Mouse (Mus musculus) Patski (cell line): ENCODE data around the gene Gm45837. TPM values are rescaled to one million over a fixed set of nuclear protein-coding genes. Genes with fewer than 3 reads are reported as not detected.

Experiments used
- ATAC-seq: fragments of 100-300 bp; one replicate; pipeline ENCODE4 v1.8.0; 2021
- CTCF ChIA-PET: fragments of 350-600 bp; sonication (Branson Sonifier 250); formaldehyde crosslinking; loops from one replicate; lab custom pipeline; 2022; ENCODE audit warnings: inconsistent platforms; lab: Charles Lee
- POLR2A ChIA-PET: fragments of 350-600 bp; sonication (Branson Sonifier 250); formaldehyde crosslinking; loops from one replicate; lab custom pipeline; 2022; ENCODE audit warnings: antibody characterized with exemption, inconsistent platforms; lab: Charles Lee
- DNase-seq: peaks from one replicate; pipeline ENCODE4 v3.0.0-alpha.2; 2011; ENCODE audit warnings: low read depth, low spot score
- H3K27me3 ChIP-seq: fragments of 371-371 bp; one replicate; pipeline ENCODE4 v1.5.1; 2021
- CTCF ChIP-seq: fragments of 100-300 bp; IDR thresholded peaks from one replicate; pipeline ENCODE4 v1.5.1; 2021
- in situ Hi-C: fragments of 300-500 bp; cut with MboI; formaldehyde crosslinking; loops from 3 replicates; pipeline ENCODE4 v1.11.1; 2018; ENCODE audit warnings: low pct_unique_long_range_greater_than_20kb, mixed read lengths
- polyA plus RNA-seq: library from polyadenylated mRNA; unstranded; gene quantifications from one replicate; pipeline ENCODE4 v1.2.3, GENCODE M21; 2021

Gm45837 gene
- polyA plus RNA-seq, 1 experiment from 2014 or later, result 0.78 TPM

GRCm38 (mm10) chr7:101376701-101377340 is 33.9 kb upstream of the Gm45837 start:
- DNase-seq, result no peak
- in situ Hi-C loops, result loop anchor here (5.0 kb wide), 1 partner anchor 320 kb away; no protein-coding TSS in a partner anchor
- H3K27me3 ChIP-seq, result no peaks in the 10 kb centered on the region
- no peak for TF ChIP-seq CTCF
- no peak for ATAC-seq
- POLR2A ChIA-PET, result no interaction called here
- CTCF ChIA-PET, result interaction anchor here (1.1 to 3.2 kb wide), 2 partner anchors 36 to 66 kb away, joined by 3 to 17 read pairs; no protein-coding TSS in a partner anchor

- CTCF ChIA-PET, result interaction anchor here (1.1 to 3.2 kb wide), 2 partner anchors 35 to 67 kb away, joined by 3 to 17 read pairs; no protein-coding TSS in a partner anchor
- peak; percentile 22 for ATAC-seq
- no peak for TF ChIP-seq CTCF
- POLR2A ChIA-PET, result interaction anchor here (1.1 kb wide), 1 partner anchor 43 kb away, joined by 3 read pairs; no protein-coding TSS in a partner anchor
- in situ Hi-C loops, result loop anchor here (5.0 kb wide), 1 partner anchor 321 kb away; no protein-coding TSS in a partner anchor
- DNase-seq, result no peak
- no peaks in the 10 kb centered on the region for H3K27me3 ChIP-seq
Observed at GRCm38 (mm10) chr7:101377741-101378262, 32.9 kb upstream of the Gm45837 start.

- DNase-seq (no peak), ATAC-seq (no peak)
- ChIA-PET POLR2A (interaction anchor here (1.1 kb wide), 1 partner anchor 44 kb away, joined by 3 read pairs; no protein-coding TSS in a partner anchor), CTCF (interaction anchor here (1.1 to 3.2 kb wide), 2 partner anchors 34 to 67 kb away, joined by 3 to 17 read pairs; no protein-coding TSS in a partner anchor)
- in situ Hi-C loops, result loop anchor here (5.0 kb wide), 1 partner anchor 321 kb away; no protein-coding TSS in a partner anchor
- no peak for TF ChIP-seq CTCF
- no peaks in the 10 kb centered on the region for H3K27me3 ChIP-seq
Observed at GRCm38 (mm10) chr7:101378285-101378684, 32.4 kb upstream of the Gm45837 start.

DNA sequence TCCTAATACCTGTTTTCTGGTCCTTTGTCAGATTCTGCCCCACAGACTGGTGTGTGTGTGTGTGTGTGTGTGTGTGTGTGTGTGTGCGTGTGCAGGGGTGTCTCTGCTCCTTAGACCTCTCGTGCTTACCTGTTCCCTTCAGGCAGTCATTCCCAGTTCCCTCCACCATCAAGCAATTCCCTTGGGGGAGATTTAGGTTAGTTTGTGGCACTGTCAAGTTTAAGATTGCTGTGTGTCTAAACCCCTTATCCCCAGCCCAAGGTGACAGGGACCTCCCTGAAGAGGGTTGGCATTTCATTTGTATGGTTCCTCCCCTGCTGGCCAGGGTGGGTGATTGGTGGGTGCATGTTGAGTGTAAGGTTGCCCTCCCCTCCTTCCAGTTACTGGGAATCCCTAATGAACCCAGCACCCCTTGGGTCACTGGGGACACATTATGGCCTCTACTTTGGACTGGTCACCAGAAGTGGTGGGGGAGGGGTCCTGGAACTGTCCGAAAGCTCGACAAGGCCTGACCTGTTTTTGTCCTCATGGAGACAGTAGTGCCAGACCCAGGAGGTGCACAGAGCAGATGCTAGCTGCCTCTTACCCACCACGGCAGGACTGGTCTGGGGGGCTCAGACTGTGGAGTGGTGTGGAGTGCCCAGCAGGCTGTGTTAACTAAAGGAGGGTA is 31.8 kb upstream of the Gm45837 start:
- in situ Hi-C loops, result loop anchor here (5.0 kb wide), 1 partner anchor 322 kb away; no protein-coding TSS in a partner anchor
- TF ChIP-seq CTCF, result no peak
- ChIA-PET CTCF (interaction anchor here (1.4 kb wide), 1 partner anchor 68 kb away, joined by 4 read pairs; no protein-coding TSS in a partner anchor), POLR2A (no interaction called here)
- DNase-seq, result no peak
- H3K27me3 ChIP-seq, result no peaks in the 10 kb centered on the region
- ATAC-seq, result no peak

- DNase-seq (no peak), ATAC-seq (no peak)
- no peak for TF ChIP-seq CTCF
- in situ Hi-C loops, result loop anchor here (5.0 kb wide), 1 partner anchor 322 kb away; no protein-coding TSS in a partner anchor
- ChIA-PET POLR2A (no interaction called here), CTCF (interaction anchor here (1.4 kb wide), 1 partner anchor 69 kb away, joined by 4 read pairs; no protein-coding TSS in a partner anchor)
- no peaks in the 10 kb centered on the region for H3K27me3 ChIP-seq
Observed at GRCm38 (mm10) chr7:101379732-101380131, 31.0 kb upstream of the Gm45837 start.

- in situ Hi-C loops, result no loop called here
- no peak for TF ChIP-seq CTCF
- POLR2A ChIA-PET, result no interaction called here
- DNase-seq (no peak), ATAC-seq (no peak)
- CTCF ChIA-PET, result interaction anchor here (1.3 kb wide), 1 partner anchor 16 kb away, joined by 4 read pairs; no protein-coding TSS in a partner anchor
- H3K27me3 ChIP-seq, result no peaks in the 10 kb centered on the region
Observed at GRCm38 (mm10) chr7:101381512-101381911, 29.2 kb upstream of the Gm45837 start.

- ATAC-seq (no peak), DNase-seq (peak; percentile 22)
- no peak for TF ChIP-seq CTCF
- in situ Hi-C loops, result no loop called here
- ChIA-PET CTCF (interaction anchor here (0.9 to 1.3 kb wide), 2 partner anchors 15 to 95 kb away, joined by 3 to 4 read pairs; no protein-coding TSS in a partner anchor), POLR2A (no interaction called here)
- H3K27me3 ChIP-seq, result no peaks in the 10 kb centered on the region
Observed at GRCm38 (mm10) chr7:101382378-101382777, 28.3 kb upstream of the Gm45837 start.

DNA sequence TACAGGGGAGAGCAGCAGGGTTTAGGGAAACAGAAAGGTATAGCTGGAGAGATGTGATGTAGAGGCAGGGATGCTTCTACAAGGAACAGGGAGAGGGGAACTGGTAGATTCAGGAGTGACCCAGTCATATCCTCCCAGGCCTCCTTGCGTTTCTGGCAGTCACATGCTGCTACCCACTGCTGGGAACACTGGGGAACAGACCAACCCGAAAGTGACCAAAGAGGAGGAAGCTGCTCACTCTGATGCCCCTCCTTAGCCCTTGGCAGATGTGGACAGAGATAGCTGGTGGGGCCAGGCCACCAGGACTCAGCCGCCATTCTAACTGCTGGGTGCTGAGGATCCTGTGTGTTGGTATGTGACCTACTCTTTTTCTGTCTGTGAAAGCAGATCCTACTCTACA is 26.9 kb upstream of the Gm45837 start:
- ChIA-PET CTCF (interaction anchor here (1.1 kb wide), 1 partner anchor 14 kb away, joined by 3 read pairs; no protein-coding TSS in a partner anchor), POLR2A (no interaction called here)
- no peak for DNase-seq
- no peaks in the 10 kb centered on the region for H3K27me3 ChIP-seq
- in situ Hi-C loops, result no loop called here
- no peak for TF ChIP-seq CTCF
- no peak for ATAC-seq

DNA sequence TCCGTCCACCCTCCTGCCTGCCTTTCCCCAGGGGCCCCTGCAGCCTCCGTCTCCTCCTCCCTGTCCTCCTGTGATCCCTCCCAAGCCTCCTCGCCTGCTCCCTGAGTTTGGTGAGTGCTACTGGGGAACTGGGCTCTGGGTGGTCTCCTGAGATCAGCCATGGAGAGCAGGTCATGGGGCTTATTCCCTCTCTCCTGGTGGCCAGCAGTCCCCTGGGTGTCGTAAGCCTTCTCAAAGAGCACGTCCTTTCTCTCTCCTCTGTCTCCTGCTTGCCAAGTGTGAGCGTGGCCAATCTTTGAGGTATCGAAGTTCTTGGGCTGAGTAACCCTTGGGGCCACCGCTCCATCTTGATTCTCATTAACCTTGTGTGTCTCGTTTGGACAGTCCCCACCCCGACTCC is 25.8 kb upstream of the Gm45837 start:
- no peak for TF ChIP-seq CTCF
- in situ Hi-C loops, result no loop called here
- CTCF ChIA-PET, result no interaction called here
- DNase-seq (no peak), ATAC-seq (no peak)
- no peaks in the 10 kb centered on the region for H3K27me3 ChIP-seq
- POLR2A ChIA-PET, result no interaction called here

GRCm38 (mm10) chr7:101385331-101385733 is 25.4 kb upstream of the Gm45837 start:
- no peak for TF ChIP-seq CTCF
- in situ Hi-C loops, result no loop called here
- ATAC-seq (no peak), DNase-seq (no peak)
- ChIA-PET POLR2A (no interaction called here), CTCF (no interaction called here)
- no peaks in the 10 kb centered on the region for H3K27me3 ChIP-seq
